Mouse (Mus musculus): Measurements from ENCODE around the gene Vps37b. TPM values are rescaled to one million over a fixed set of nuclear protein-coding genes. Genes with fewer than 3 reads are reported as not detected.
A peak's percentile ranks its signal among the peaks of the same experiment; 100 is the strongest.

Gene Vps37b
- polyA plus RNA-seq, 1 experiment from 2014 or later, result 27.6 TPM

- Histone ChIP-seq H3K27ac (ENCODE audit: low read depth, low read length) (peak overlapping the region; percentile 31), H3K27me3 (ENCODE audit: control insufficient read depth, insufficient read depth, low read length) (no peaks in the 10 kb centered on the region), H3K4me3 (ENCODE audit: low read length) (no peak overlapping the region), H3K36me3 (ENCODE audit: control insufficient read depth, insufficient read depth, low read length) (peaks cover 8% of the 10 kb centered on the region; the same call in 1 of the 2 replicates), H3K9ac (ENCODE audit: low read depth, low read length) (no peak overlapping the region), H3K9me3 (ENCODE audit: control insufficient read depth, low read length) (no peaks in the 10 kb centered on the region), H3K4me2 (replicated peaks; ENCODE audit: low read depth, low read length) (no peak overlapping the region), H3K4me1 (ENCODE audit: control insufficient read depth, insufficient read depth, low read length) (peaks cover 24% of the 10 kb centered on the region)
- 73% methylated on average over 4 of the region's 4 CpGs for WGBS
- no peak for ATAC-seq (ENCODE audit: low FRiP score, low TSS enrichment)
These were observed 44.6 kb downstream of the Vps37b start for GRCm38 (mm10) chr5:123987511-123987910.

- H3K9ac ChIP-seq (ENCODE audit: low read depth, low read length), result no peak overlapping the region
- H3K4me2 ChIP-seq (replicated peaks; ENCODE audit: low read depth, low read length), result no peak overlapping the region
- ATAC-seq (ENCODE audit: low FRiP score, low TSS enrichment), result peak; percentile 61
- no peak overlapping the region for H3K4me3 ChIP-seq (ENCODE audit: low read length)
- H3K36me3 ChIP-seq (ENCODE audit: control insufficient read depth, insufficient read depth, low read length), result peaks cover 7% of the 10 kb centered on the region; the same call in 1 of the 2 replicates
- 14% methylated on average over 2 of the region's 2 CpGs for WGBS
- no peaks in the 10 kb centered on the region for H3K27me3 ChIP-seq (ENCODE audit: control insufficient read depth, insufficient read depth, low read length)
- no peak overlapping the region for H3K27ac ChIP-seq (ENCODE audit: low read depth, low read length)
- H3K9me3 ChIP-seq (ENCODE audit: control insufficient read depth, low read length), result no peaks in the 10 kb centered on the region
- peaks cover 24% of the 10 kb centered on the region for H3K4me1 ChIP-seq (ENCODE audit: control insufficient read depth, insufficient read depth, low read length)
These were observed 45.1 kb downstream of the Vps37b start for GRCm38 (mm10) chr5:123986925-123987324.

- Histone ChIP-seq H3K27me3 (ENCODE audit: control insufficient read depth, insufficient read depth, low read length) (no peaks in the 10 kb centered on the region), H3K27ac (ENCODE audit: low read depth, low read length) (no peak overlapping the region), H3K9ac (ENCODE audit: low read depth, low read length) (no peak overlapping the region), H3K36me3 (ENCODE audit: control insufficient read depth, insufficient read depth, low read length) (0 out of 2 replicates have a peak, but pooled peaks cover 2% of the 10 kb centered on the region), H3K4me2 (replicated peaks; ENCODE audit: low read depth, low read length) (no peak overlapping the region), H3K9me3 (ENCODE audit: control insufficient read depth, low read length) (no peaks in the 10 kb centered on the region), H3K4me1 (ENCODE audit: control insufficient read depth, insufficient read depth, low read length) (peaks cover 27% of the 10 kb centered on the region), H3K4me3 (ENCODE audit: low read length) (no peak overlapping the region)
- ATAC-seq (ENCODE audit: low FRiP score, low TSS enrichment), result no peak
- WGBS, result 58% methylated on average over 9 of the region's 9 CpGs
These were observed 46.6 kb downstream of the Vps37b start for GRCm38 (mm10) chr5:123985434-123985833.

GRCm38 (mm10) chr5:123982838-123983237, 49.2 kb downstream of the Vps37b start:
- H3K4me3 ChIP-seq (ENCODE audit: low read length), result no peak overlapping the region
- peaks cover 18% of the 10 kb centered on the region for H3K4me1 ChIP-seq (ENCODE audit: control insufficient read depth, insufficient read depth, low read length)
- H3K36me3 ChIP-seq (ENCODE audit: control insufficient read depth, insufficient read depth, low read length), result no peaks in the 10 kb centered on the region
- ATAC-seq (ENCODE audit: low FRiP score, low TSS enrichment), result no peak
- H3K4me2 ChIP-seq (replicated peaks; ENCODE audit: low read depth, low read length), result no peak overlapping the region
- no peaks in the 10 kb centered on the region for H3K27me3 ChIP-seq (ENCODE audit: control insufficient read depth, insufficient read depth, low read length)
- H3K9me3 ChIP-seq (ENCODE audit: control insufficient read depth, low read length), result no peaks in the 10 kb centered on the region
- no peak overlapping the region for H3K9ac ChIP-seq (ENCODE audit: low read depth, low read length)
- no peak overlapping the region for H3K27ac ChIP-seq (ENCODE audit: low read depth, low read length)
- WGBS, result 82% methylated on average over 11 of the region's 11 CpGs

- H3K9me3 ChIP-seq (ENCODE audit: control insufficient read depth, low read length), result no peaks in the 10 kb centered on the region
- WGBS, result 78% methylated on average over 6 of the region's 6 CpGs
- H3K4me2 ChIP-seq (replicated peaks; ENCODE audit: low read depth, low read length), result no peak overlapping the region
- ATAC-seq (ENCODE audit: low FRiP score, low TSS enrichment), result no peak
- no peak overlapping the region for H3K9ac ChIP-seq (ENCODE audit: low read depth, low read length)
- H3K4me3 ChIP-seq (ENCODE audit: low read length), result no peak overlapping the region
- H3K27ac ChIP-seq (ENCODE audit: low read depth, low read length), result no peak overlapping the region
- no peaks in the 10 kb centered on the region for H3K27me3 ChIP-seq (ENCODE audit: control insufficient read depth, insufficient read depth, low read length)
- H3K36me3 ChIP-seq (ENCODE audit: control insufficient read depth, insufficient read depth, low read length), result no peaks in the 10 kb centered on the region
- H3K4me1 ChIP-seq (ENCODE audit: control insufficient read depth, insufficient read depth, low read length), result peaks cover 15% of the 10 kb centered on the region; the same call in 1 of the 2 replicates
These were observed 50.9 kb downstream of the Vps37b start for GRCm38 (mm10) chr5:123981250-123981554.

- H3K9me3 ChIP-seq (ENCODE audit: control insufficient read depth, low read length), result no peaks in the 10 kb centered on the region
- peaks cover 3% of the 10 kb centered on the region; the same call in 1 of the 2 replicates for H3K27me3 ChIP-seq (ENCODE audit: control insufficient read depth, insufficient read depth, low read length)
- H3K36me3 ChIP-seq (ENCODE audit: control insufficient read depth, insufficient read depth, low read length), result no peaks in the 10 kb centered on the region
- WGBS, result 75% methylated on average over 9 of the region's 9 CpGs
- no peak overlapping the region for H3K4me2 ChIP-seq (replicated peaks; ENCODE audit: low read depth, low read length)
- no peak overlapping the region for H3K4me3 ChIP-seq (ENCODE audit: low read length)
- ATAC-seq (ENCODE audit: low FRiP score, low TSS enrichment), result no peak
- H3K4me1 ChIP-seq (ENCODE audit: control insufficient read depth, insufficient read depth, low read length), result peaks cover 18% of the 10 kb centered on the region; the same call in 1 of the 2 replicates
- no peak overlapping the region for H3K27ac ChIP-seq (ENCODE audit: low read depth, low read length)
- H3K9ac ChIP-seq (ENCODE audit: low read depth, low read length), result no peak overlapping the region
These were observed 51.4 kb downstream of the Vps37b start for GRCm38 (mm10) chr5:123980521-123981249.

- Histone ChIP-seq H3K4me1 (ENCODE audit: control insufficient read depth, insufficient read depth, low read length) (peaks cover 25% of the 10 kb centered on the region; the same call in 1 of the 2 replicates), H3K9ac (ENCODE audit: low read depth, low read length) (no peak overlapping the region), H3K4me2 (replicated peaks; ENCODE audit: low read depth, low read length) (no peak overlapping the region), H3K9me3 (ENCODE audit: control insufficient read depth, low read length) (no peaks in the 10 kb centered on the region), H3K36me3 (ENCODE audit: control insufficient read depth, insufficient read depth, low read length) (no peaks in the 10 kb centered on the region), H3K27me3 (ENCODE audit: control insufficient read depth, insufficient read depth, low read length) (peaks cover 9% of the 10 kb centered on the region; the same call in 1 of the 2 replicates), H3K4me3 (ENCODE audit: low read length) (no peak overlapping the region), H3K27ac (ENCODE audit: low read depth, low read length) (no peak overlapping the region)
- no peak for ATAC-seq (ENCODE audit: low FRiP score, low TSS enrichment)
- 54% methylated on average over 4 of the region's 4 CpGs for WGBS
These were observed 52.1 kb downstream of the Vps37b start for GRCm38 (mm10) chr5:123979980-123980369.

GRCm38 (mm10) chr5:123979221-123979979, 52.7 kb downstream of the Vps37b start:
- ATAC-seq (ENCODE audit: low FRiP score, low TSS enrichment), result peak; percentile 29; the same call in 1 of the 2 replicates

GRCm38 (mm10) chr5:123978131-123978530, 53.9 kb downstream of the Vps37b start:
- Histone ChIP-seq H3K4me1 (ENCODE audit: control insufficient read depth, insufficient read depth, low read length) (peaks cover 33% of the 10 kb centered on the region; the same call in 1 of the 2 replicates), H3K9me3 (ENCODE audit: control insufficient read depth, low read length) (no peaks in the 10 kb centered on the region), H3K36me3 (ENCODE audit: control insufficient read depth, insufficient read depth, low read length) (no peaks in the 10 kb centered on the region), H3K9ac (ENCODE audit: low read depth, low read length) (no peak overlapping the region), H3K27ac (ENCODE audit: low read depth, low read length) (no peak overlapping the region), H3K4me3 (ENCODE audit: low read length) (no peak overlapping the region), H3K27me3 (ENCODE audit: control insufficient read depth, insufficient read depth, low read length) (peaks cover 9% of the 10 kb centered on the region; the same call in 1 of the 2 replicates), H3K4me2 (replicated peaks; ENCODE audit: low read depth, low read length) (no peak overlapping the region)
- no peak for ATAC-seq (ENCODE audit: low FRiP score, low TSS enrichment)
- WGBS, result 79% methylated on average over 5 of the region's 5 CpGs

More at GRCm38 (mm10) chr5:123979221-123979979, 52.7 kb downstream of the Vps37b start:
- peak overlapping the region; percentile 14; the same call in 1 of the 2 replicates for H3K27ac ChIP-seq (ENCODE audit: low read depth, low read length)
- H3K36me3 ChIP-seq (ENCODE audit: control insufficient read depth, insufficient read depth, low read length), result no peaks in the 10 kb centered on the region
- no peaks in the 10 kb centered on the region for H3K9me3 ChIP-seq (ENCODE audit: control insufficient read depth, low read length)
- no peak overlapping the region for H3K4me2 ChIP-seq (replicated peaks; ENCODE audit: low read depth, low read length)
- H3K4me3 ChIP-seq (ENCODE audit: low read length), result no peak overlapping the region
- no peak overlapping the region for H3K9ac ChIP-seq (ENCODE audit: low read depth, low read length)
- peaks cover 30% of the 10 kb centered on the region; the same call in 1 of the 2 replicates for H3K4me1 ChIP-seq (ENCODE audit: control insufficient read depth, insufficient read depth, low read length)
- 62% methylated on average over 18 of the region's 18 CpGs for WGBS
- peaks cover 9% of the 10 kb centered on the region; the same call in 1 of the 2 replicates for H3K27me3 ChIP-seq (ENCODE audit: control insufficient read depth, insufficient read depth, low read length)

Data from kidney, embryonic 14.5 days (tissue).